Mouse (Mus musculus): ENCODE data around the gene Tex35.

GRCm38 (mm10) chr1:157076781-157077705 lies 31.4 kb downstream of the Tex35 start:
- TF ChIP-seq POLR2A (IDR thresholded peaks at IDR 0.05; ENCODE audit: low read depth, low read length) (no peak), CTCF (IDR thresholded peaks at IDR 0.05; ENCODE audit: extremely low read depth, insufficient read depth, insufficient read length, insufficient replicate concordance) (peak; percentile 99)
